Mouse (Mus musculus) heart, postnatal 25 days (tissue): ENCODE results near the gene Plagl1. TPM values are rescaled to one million over a fixed set of nuclear protein-coding genes. Genes with fewer than 3 reads are reported as not detected.
"Not testable (repeated sequence)": the region's sequence is repeated elsewhere in the genome, so short reads cannot be mapped to it uniquely, and the experiment has no call there.

Source experiments
- DNase-seq: peaks from one replicate; pipeline ENCODE4 v3.0.0; 2022; ENCODE audit warnings: low spot score
- intact Hi-C: fragments of 180-260 bp; cut with DNase I; formaldehyde crosslinking; loops from one replicate; pipeline ENCODE4 v1.15.1; 2025
- total RNA-seq, 2 experiments: library from RNA; stranded (reverse); gene quantifications; 2 replicates each; pipeline ENCODE4 v1.2.3; 2021

Gene Plagl1
- total RNA-seq, result 10 to 100 TPM in 1 of 2 experiments, 1 to 10 TPM in 1; 9.6 to 12.4 TPM

DNA sequence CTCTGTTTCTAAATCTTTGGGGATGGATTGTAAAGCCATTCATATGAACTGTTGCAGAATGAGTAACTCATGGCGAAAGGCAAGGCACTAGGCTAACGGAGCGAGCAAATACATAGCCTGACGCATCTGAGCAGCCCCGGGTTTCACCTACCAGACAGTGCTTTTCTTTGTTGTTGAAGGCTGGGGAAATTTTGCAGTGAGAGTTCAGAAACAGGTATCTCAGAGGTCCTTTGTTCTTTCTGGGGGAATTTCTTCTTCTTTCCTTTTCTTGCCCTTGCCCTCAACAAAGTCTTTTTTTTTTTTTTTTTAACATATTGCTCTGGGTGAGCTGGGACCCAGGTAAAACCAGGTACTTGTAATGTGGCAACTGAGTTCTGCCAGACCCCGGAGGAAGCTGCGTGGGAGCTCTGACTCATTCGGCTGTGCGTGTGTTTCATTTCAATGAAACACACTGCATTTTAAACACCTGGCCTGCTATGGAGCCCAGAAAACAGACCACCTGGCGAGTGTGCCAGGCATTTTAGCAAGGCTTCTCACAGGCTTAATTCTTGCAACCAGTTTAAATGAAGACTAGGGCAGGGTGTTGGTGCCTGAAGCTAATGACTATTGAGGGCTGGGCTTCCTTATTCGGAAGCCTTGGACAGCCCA, at the start of gene Plagl1:
Gene Plagl1, plus strand, starts transcription at position 484 of the 648 bp plus-strand sequence.
- intact Hi-C loops, result no loop called here
- no peak for DNase-seq

DNA sequence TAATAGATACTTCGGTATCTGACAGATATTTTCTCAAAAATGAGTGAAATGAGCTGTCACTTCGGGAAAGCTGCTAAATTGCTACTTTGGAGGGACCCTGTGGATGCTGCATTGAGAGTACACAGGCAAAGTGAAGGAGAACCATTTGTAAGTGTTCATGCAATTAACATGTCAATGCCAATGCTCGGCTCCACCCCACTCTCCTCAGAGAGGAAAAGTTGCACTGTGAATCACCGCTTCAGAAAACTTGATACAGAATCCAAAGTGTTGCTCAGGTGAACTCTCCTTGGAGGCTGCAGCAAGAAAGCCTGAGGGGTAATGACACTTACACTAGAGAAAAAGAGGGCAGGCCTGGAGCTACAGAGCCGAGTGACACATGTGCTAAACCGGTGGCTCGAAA, 46.3 kb upstream of the Plagl1 start:
- intact Hi-C loops, result loop anchor here (10.0 kb wide), 1 partner anchor 521 kb away; no protein-coding TSS in a partner anchor
- no peak for DNase-seq

DNA sequence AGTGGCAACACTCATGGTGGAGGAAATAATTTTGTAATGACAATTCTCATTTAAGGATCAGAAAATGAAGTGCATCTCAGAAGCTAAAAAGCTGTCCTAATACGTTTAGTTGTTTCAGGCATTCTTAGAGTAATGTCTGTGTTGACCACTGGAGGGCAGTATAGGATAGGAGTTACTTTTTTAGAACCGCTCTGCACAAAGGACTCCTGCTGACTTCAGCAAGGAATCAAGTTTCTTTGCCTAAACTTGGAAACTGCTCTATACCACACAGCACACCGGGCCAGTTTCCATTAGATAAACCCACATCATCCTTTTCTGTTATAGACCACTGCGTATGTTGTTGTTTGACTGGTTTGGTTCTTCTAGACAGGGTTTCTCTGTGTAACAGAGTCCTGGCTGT, 43.7 kb upstream of the Plagl1 start:
- no peak for DNase-seq
- intact Hi-C loops, result loop anchor here (1.0 to 10.0 kb wide), 4 partner anchors 70 to 1186 kb away; no protein-coding TSS in a partner anchor

DNA sequence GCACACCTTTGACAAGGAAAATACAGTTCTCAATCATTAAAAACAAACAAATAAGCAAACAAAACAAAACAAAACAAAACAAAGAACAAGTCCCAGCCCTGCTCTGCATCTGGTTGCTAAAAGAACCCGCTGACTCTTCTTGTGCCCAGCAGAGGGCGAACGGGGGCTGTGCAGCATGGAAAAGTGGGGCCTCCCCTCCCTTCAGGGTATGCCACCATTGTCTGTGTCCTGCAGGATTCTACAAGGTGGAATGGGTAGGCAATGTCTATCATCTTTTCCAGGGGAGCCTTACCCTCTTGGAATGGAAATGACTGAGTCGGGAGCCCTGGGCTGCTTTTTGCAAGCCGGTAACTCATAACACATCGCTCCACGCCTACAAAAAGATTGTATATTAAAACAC, 41.8 kb upstream of the Plagl1 start:
- intact Hi-C loops, result loop anchor here (5.0 to 10.0 kb wide), 2 partner anchors 516 to 1184 kb away; no protein-coding TSS in a partner anchor

DNA sequence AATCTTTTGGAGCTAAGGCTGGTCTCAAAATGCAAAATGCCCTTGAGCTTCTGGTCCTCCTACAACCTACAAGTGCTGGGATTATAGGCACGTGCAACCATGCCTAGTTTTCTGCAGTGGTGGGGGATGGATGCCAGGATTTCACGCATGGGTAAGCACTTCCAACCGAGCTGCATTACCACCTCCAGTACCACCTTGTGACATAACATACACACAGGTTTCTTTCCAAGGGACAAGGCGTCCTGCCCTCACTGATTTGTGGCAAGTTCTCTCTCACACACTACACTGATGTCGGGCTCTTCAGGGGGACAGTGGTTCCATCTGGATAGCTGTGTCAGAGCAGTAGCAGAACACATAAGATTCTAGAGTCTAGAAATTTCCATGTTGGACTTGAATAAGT, 41.3 kb upstream of the Plagl1 start:
- intact Hi-C loops, result loop anchor here (5.0 to 10.0 kb wide), 2 partner anchors 516 to 1183 kb away; no protein-coding TSS in a partner anchor
- DNase-seq, result no peak

More for the DNA sequence above, 41.8 kb upstream of the Plagl1 start:
- no peak for DNase-seq

DNA sequence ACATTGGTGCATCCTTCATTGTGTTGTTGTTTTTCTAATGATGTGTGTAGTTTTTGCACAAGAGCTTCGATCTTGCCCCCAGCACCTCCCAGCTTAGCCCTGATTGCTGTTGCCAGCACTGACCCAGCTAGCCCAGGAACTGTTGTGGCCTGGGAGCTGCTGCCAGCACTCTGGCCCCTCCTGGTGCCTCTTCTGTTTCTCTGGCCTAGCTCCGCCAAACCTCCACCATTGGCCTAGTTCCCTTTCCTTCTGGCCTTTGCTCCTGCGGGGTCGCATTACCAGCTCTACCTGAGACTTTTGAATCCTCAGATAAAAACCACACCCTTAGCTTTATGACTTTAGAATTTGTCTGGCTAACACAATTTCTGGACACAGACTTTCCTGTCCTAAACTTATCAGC, 38.2 kb upstream of the Plagl1 start:
- DNase-seq, result no peak
- intact Hi-C loops, result no loop called here

DNA sequence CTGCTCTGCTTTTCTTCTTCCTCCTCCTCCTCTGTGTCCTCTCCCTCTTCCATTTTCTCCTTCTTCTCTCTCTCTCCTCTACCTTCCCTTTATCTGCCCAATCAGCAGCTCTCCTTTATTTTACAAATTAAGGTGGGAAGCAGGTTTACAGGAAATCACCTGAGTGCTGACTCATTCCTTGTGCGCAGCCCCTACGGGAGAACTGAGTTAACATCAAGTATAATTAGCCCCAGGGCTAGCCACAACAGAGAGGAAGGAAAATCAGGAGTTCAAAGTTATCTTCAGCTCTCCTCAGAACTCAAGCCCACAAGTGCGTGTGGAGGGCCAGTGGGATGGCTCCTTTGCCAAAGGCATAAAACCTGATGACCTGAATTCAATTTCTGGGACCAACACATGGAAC, 36.3 kb upstream of the Plagl1 start:
- DNase-seq, intact Hi-C loops: not testable (repeated sequence)

DNA sequence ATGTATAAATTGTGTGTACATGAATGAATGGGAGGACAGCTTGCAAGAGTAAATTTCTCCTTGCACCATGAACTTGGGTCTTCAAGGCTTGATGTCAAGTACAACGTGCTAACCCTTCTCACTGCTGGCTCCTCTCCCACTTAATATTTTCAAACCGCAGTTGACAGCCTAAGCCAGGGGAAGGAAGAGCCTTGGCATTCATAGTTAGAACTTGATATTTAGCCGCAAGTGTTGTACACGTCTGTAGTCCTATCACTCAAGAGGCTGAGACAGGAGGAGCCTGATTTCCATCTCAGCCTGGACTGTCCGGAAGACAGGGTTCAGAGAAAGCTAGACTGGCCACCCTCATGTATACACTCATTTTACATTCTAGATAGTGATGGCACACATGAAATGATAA, 32.6 kb upstream of the Plagl1 start:
- no peak for DNase-seq
- intact Hi-C loops, result no loop called here

DNA sequence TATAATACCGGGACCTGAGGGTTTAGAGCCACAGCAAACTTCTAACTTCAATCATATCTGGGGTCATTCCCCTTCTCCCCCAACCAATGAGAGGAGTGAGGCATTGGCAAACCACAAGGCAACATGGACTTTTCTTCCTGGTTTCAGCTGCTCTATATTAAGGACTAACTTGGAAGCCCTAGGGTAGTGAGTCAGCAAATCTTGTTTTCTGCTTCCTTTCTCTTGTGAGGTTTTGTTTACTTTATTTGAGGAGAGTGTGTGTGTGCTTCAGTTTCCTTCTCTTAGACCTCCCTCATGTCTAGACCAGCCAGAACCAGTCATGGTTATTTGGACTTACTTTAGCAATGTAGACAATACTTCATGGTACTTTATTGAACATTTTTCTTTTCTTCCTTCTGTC, 32.1 kb upstream of the Plagl1 start:
- DNase-seq, result no peak
- intact Hi-C loops, result no loop called here

DNA sequence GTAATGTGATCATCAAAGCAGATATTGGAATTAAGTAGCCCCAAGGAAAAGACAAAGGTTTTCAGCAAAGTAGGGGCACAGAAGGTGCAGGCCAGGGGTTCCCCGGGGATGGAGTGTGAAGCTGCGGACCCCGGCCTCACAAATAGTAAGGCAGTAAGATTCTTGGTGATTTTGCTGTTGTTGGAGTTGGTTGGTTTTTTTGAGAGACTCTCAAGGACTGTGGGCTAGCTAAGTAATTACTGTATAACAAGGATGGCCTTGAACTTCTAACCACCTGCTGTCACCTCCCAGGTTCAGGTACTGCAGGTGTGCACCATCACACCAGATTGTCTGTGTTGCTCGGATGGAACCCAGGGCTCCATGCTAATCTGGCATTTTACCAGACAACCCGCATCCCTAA, 30.9 kb upstream of the Plagl1 start:
- intact Hi-C loops, result no loop called here
- DNase-seq, result no peak

DNA sequence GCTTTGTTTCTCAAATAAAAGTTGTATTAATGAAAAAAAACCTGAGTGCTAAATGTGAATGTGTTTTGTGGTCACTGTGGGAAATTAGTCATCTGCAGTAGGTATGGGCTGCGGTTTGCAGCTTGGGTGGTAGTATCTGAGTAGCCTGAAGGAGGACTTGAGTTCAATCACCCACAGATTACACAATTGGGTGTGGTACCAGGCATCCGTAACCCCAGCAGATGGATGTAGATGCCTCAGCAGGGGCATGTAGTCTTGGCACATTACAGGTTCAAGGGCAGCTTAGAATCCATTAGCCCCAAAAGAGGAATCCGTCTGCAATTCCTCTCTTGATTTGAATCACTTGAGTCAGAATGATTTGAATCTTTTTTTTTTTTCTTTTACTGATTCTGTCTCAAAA, 25.0 kb upstream of the Plagl1 start:
- DNase-seq, result no peak
- intact Hi-C loops, result no loop called here

DNA sequence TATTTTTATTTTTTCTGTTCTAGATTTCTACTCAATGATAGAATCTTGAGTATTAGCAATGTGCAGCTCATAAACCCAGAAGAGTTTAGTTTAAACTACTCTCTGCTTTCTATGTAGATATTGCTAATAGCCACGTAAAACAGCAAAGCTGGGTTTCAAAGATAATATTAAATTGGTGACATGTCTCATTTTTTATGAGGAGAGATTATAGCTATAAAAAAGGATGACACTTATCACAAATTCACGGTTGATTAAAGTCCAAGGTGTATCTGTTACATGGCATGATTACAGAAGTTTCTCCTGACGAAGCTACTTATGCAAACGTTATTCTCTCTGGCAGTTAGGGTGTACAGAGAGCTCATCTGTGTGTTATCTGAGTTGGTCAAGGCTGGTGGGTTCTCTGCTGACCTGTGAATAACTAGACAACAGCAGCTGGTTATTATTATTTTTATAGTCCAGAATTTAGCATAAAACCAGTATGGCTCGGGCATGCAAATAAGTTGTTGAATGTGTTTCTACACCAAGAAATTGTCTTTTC, 20.6 kb upstream of the Plagl1 start:
- intact Hi-C loops, result no loop called here
- DNase-seq, result no peak

DNA sequence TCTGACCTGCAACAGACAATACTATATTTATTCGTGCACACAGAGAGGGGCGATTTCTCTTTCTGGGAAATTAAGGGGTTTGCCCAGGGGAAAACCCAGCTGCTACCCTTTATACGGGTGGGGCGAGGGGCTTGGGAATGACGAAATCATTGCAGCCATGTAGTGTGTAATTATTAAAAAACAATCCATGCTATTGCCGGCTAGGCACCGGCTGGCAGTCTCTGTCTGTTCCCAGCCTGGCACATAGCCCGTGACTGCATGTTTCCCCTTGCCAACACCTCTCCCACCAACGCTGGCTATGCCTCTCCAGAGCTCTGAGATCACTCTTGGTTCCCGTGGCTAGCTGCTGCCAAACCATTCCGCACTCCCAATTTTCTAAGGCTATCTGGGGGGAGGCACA, 15.6 kb upstream of the Plagl1 start:
- no peak for DNase-seq
- intact Hi-C loops, result no loop called here

DNA sequence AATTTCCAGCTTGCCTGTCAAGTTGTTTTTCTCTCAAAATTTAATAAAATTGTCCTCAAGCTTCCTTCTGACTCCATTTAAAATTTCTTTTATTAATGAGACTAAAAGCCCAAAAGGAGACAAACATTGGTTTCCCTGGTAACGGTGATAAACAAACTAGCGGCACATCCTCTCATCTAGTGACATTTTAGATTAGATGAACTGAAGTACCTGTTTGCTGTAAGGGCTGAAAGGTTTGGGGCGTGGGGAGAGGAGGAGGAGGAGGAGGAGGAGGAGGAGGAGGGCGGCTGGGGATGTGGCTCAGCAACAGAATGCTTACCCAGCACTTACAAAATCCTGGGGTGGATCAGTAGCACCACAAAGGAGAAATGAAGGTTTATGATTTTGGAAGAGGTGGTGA, 12.5 kb upstream of the Plagl1 start:
- DNase-seq, result no peak
- intact Hi-C loops, result no loop called here

DNA sequence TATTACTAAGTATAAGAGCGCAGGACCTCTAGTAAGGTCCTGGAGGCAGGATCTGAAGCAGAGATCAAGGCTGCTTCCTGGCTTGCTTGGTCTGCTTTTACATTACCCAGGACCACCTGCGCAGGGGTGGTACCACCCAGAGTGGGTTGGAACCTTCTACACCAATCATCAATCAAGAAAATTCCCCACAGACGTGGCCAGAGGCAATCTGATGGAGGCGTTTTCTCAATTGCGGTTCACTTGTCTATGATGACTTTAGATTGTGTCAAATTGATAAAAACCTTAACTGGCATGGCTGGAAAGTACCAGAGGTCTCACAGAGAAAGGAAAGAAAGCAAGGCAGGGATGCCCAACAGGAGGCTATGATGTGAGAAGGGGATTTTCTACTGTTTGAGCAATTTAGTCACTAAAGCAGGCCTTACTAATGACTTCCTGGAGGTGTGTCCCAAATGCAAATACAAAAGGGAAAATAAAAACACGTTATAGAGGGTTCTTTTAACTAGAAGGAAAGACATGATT, 3.4 kb upstream of the Plagl1 start:
- intact Hi-C loops, result no loop called here
- DNase-seq, result no peak

DNA sequence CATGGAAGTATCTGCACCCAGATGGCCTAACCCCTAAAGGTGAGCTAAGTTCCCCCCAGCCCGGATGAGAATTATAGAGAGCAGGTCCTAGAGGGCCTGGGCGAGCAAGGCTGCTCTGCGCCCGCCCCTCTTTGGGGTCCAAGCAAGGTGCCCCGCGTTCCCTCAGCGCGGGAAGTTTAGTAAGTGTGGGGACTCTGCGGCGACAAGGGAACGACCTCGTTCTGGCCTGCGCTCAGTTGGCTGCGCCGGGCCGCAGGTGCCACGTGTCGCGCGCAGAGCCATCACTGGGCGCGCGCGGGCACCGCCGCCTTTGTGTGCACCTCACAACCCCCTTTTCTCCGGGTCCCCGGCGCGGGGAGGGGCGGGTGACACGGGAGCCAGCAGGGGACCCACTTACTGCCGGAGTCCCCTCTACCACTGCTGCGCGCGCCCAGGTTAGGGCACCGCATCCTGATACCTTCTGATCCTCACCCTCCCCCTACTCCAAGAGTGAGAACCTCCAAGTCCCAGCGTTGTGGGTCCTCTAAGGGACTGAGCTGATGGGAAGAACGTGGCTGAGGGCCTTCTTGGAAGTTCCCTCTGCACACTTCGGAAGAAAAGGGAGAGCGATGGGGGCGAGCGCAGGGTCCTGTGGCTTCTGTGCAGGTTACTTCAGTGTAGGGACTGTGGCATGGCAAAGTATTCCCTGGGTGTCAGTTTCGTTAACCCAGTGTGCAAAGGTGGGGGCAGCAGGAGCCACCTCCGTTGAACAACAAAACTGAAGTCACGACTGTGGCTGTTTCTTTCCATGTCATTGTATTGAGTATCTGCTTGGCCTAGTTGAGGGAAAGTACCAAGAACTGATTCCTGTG, 742 bp downstream of the Plagl1 start:
- intact Hi-C loops, result no loop called here
- no peak for DNase-seq

DNA sequence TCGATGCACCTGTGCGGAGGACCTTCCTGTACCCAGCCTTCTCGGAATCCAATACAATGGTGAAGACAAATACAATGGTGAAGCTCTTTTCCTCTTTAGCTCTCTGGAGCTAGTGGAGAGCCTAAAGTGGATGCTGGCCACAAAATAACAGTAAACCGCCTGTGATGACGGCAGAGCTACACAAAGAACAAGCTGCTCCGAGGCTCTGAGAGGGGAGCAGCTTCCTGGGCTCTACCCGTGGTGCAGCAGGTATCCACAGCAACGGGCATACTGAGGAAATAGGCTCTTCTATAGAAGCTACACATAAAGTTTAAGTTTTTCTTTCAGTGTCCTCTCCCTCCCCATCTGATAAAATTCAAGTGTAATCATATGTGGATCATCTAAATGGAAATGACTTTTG, 2.1 kb downstream of the Plagl1 start:
- intact Hi-C loops, result no loop called here
- no peak for DNase-seq

DNA sequence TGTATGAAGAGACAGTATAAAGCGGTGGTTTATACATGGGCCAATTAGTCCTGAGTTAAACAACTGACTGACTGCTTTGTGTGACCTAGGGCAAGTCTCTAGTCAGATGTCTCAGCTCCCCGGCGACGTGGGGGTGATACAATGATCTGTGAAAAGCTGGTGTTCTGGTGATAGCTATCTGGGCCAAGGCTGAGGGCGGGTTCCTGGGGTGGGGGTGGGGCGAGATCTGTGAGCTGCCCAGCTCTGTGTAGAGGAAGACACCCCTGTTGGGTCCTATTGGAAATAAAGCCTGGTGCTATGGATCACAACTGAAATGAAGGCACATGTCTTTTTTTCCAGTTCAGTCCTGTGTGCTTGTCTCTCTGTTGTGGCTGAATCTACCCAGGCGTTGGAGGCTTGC, 3.2 kb downstream of the Plagl1 start:
- intact Hi-C loops, result no loop called here
- DNase-seq, result no peak

DNA sequence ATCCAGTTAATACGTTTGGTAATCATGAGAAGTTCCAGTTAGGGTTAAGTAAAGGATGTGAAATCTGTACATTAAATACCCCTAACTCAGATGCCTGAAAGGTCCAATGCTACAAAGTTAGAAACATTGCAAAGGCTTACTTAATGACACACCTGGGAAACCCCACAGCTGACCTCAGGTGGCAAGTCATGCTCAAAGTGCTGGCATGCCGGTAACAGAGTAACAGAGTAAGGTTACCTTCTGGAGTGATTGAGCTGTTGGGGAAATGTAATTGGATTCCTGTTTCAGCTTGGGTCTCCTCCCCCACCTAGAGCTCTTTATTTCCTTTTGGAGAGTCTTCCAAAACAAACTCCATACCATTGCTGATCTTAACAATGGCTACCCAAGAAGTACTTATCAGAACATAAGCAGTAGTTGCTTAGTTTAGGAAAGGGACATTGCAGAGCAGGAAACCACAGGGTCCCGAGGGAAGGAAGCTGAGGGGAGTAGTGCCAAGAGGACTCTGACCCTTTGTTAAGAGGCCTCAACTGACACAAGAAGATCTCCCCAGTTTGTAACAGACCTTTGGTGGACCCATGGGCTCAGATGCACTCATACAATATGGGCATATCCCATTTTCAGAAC, 4.9 kb downstream of the Plagl1 start:
- DNase-seq, result no peak
- intact Hi-C loops, result no loop called here

DNA sequence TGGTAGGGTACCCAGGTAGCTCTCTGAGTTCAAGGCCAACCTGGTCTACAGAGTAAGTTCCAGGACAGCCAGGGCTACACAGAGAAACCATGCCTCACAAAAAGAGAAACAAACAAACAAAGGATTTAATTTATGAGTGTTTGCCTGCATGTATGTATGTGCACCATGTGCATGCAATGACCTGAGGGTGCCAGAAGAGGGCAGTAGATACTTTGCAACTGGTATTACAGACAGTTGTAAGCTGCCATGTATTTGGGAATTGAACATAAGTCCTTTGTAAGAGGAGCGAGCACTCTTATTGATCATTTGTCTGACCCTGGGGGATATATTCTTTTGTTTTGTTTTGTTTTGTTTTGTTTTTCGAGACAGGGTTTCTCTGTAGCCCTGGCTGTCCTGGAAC, 10.7 kb downstream of the Plagl1 start:
- intact Hi-C loops, result no loop called here
- no peak for DNase-seq
